Mouse (Mus musculus): ENCODE results near the gene Tnni2. TPM values are rescaled to one million over a fixed set of nuclear protein-coding genes. Genes with fewer than 3 reads are reported as not detected.

Gene Tnni2
- polyA plus RNA-seq, 1 experiment from 2014 or later = 46.1 TPM

DNA sequence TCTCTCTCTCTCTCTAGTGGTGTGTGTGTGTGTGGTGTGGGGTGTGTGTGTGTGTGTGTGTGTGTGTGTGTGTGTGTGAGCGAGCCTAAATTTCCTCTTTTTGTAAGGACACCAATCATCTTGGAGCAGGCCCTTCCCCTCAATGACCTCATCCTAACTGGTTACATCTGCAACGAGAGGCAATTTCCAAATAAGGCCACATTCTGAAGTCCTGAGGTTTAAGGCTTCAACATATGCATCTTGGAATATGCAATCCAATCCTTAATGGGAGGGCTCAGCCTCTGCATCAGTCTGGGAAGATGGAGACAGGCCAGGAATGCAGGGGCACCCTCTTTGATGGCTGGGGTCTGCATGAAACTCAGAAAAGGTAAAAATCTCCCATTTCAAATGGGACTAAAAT, 16.4 kb downstream of the Tnni2 start:
- peak overlapping the region; percentile 58 for H3K9ac ChIP-seq (ENCODE audit: low read depth, low read length)
- no peak for ATAC-seq (replicated peaks; ENCODE audit: insufficient number of reproducible peaks, low FRiP score, low TSS enrichment)
- H3K27ac ChIP-seq (ENCODE audit: low read depth, low read length) = peak overlapping the region; percentile 98
- H3K27me3 ChIP-seq (ENCODE audit: control insufficient read depth, insufficient read depth, low read length) = no peaks in the 10 kb centered on the region
- peaks cover 75% of the 10 kb centered on the region for H3K4me1 ChIP-seq (ENCODE audit: control insufficient read depth, insufficient read depth, low read length)
- 4% methylated on average over 2 of the region's 2 CpGs for WGBS (ENCODE audit: insufficient replicate concordance)
- H3K36me3 ChIP-seq (ENCODE audit: control insufficient read depth, insufficient read depth, low read length) = no peaks in the 10 kb centered on the region
- H3K9me3 ChIP-seq (replicated peaks; ENCODE audit: control insufficient read depth, low read length) = no peaks in the 10 kb centered on the region
- H3K4me2 ChIP-seq = no peak overlapping the region
- no peak overlapping the region for H3K4me3 ChIP-seq (ENCODE audit: low read depth, low read length)

DNA sequence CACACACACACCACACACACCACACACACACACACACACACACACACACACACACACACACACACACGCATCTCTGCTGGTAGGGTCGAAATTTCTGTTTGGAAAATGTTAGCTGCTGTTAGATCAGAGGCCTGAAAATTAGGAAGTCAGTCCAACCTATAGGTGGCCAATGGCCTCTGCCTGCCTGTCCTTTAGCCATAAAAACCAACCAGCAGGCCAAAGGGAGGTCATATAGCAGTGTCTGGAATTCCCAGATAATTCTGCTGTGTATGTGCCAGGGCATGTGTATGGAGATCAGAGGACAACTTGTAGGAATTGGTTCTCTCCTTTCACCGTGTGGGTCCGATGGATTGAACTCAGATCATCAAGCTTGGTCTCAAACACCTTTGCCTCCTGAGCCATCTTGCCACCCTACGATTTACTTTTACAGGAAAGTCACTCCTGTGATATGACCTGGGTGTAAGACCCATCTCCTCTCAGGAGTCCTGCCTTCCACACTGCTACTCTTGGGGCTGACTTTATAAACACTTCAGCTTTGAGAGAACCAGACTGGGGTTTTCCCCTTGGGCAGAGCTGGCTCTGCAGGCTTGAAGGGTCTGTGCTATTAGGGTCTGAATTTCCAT, 17.2 kb downstream of the Tnni2 start:
- H3K4me1 ChIP-seq (ENCODE audit: control insufficient read depth, insufficient read depth, low read length) = peaks cover 75% of the 10 kb centered on the region
- H3K9ac ChIP-seq (ENCODE audit: low read depth, low read length) = no peak overlapping the region; the same call in 1 of the 2 replicates
- peak overlapping the region; percentile 98 for H3K27ac ChIP-seq (ENCODE audit: low read depth, low read length)
- H3K4me3 ChIP-seq (ENCODE audit: low read depth, low read length) = no peak overlapping the region
- no peaks in the 10 kb centered on the region for H3K9me3 ChIP-seq (replicated peaks; ENCODE audit: control insufficient read depth, low read length)
- H3K27me3 ChIP-seq (ENCODE audit: control insufficient read depth, insufficient read depth, low read length) = no peaks in the 10 kb centered on the region
- WGBS (ENCODE audit: insufficient replicate concordance) = 55% methylated on average over 5 of the region's 5 CpGs
- no peak for ATAC-seq (replicated peaks; ENCODE audit: insufficient number of reproducible peaks, low FRiP score, low TSS enrichment)
- H3K36me3 ChIP-seq (ENCODE audit: control insufficient read depth, insufficient read depth, low read length) = no peaks in the 10 kb centered on the region
- H3K4me2 ChIP-seq = no peak overlapping the region

DNA sequence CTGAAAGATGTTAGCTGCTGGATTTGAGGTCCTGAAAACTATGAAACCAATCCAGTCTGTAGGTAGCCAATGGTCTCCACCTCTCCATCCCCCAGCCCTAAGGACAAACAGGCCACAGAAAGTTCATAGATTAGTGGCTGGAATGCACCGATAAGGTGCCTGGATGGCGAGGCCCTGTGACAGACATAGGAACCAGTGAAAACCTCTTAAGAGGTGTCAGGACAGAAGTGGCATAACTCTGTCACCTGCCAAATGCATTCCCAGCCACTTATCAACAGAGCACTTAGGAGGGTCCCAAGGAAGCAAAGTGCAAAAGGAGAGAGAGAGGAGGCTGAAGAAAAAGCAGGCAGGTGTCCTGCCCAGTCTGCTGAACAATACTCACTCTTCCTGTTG, 17.7 kb downstream of the Tnni2 start:
- no peak overlapping the region for H3K4me3 ChIP-seq (ENCODE audit: low read depth, low read length)
- H3K36me3 ChIP-seq (ENCODE audit: control insufficient read depth, insufficient read depth, low read length) = no peaks in the 10 kb centered on the region
- peak overlapping the region; percentile 98 for H3K27ac ChIP-seq (ENCODE audit: low read depth, low read length)
- no peak overlapping the region for H3K4me2 ChIP-seq
- peak; percentile 64 for ATAC-seq (replicated peaks; ENCODE audit: insufficient number of reproducible peaks, low FRiP score, low TSS enrichment)
- WGBS (ENCODE audit: insufficient replicate concordance) = 13% methylated on average over 2 of the region's 2 CpGs
- H3K27me3 ChIP-seq (ENCODE audit: control insufficient read depth, insufficient read depth, low read length) = no peaks in the 10 kb centered on the region
- peaks cover 72% of the 10 kb centered on the region for H3K4me1 ChIP-seq (ENCODE audit: control insufficient read depth, insufficient read depth, low read length)
- H3K9ac ChIP-seq (ENCODE audit: low read depth, low read length) = no peak overlapping the region; the same call in 1 of the 2 replicates
- no peaks in the 10 kb centered on the region for H3K9me3 ChIP-seq (replicated peaks; ENCODE audit: control insufficient read depth, low read length)

DNA sequence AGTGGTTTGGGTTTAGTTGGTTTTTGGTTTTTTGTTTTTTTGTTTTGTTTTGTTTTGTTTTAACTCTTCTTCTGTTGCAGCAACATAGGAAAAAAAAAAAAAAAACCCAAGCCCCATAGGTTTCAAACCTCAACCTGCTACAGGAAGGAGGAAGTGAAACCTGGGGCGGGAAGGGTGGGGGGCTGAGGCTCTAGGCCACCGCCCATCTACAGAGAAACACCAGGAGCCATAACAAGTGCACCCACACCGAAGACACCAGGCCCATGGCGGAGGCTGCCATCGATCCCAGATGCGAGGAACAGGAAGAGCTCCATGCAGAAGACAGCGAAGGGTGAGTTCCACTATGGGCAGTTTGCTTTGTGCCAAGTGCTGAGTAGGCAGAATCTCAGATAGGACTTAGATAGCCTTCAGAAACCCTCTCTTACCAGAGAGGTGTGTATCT, 19.0 kb downstream of the Tnni2 start, which contains the start of gene Lsp1:
Gene Lsp1 (plus strand): TSS at position 174 of the 442 bp plus-strand sequence.
- Histone ChIP-seq H3K9ac (ENCODE audit: low read depth, low read length) (peak within 1 kb of the TSS; percentile 34; the same call in 1 of the 2 replicates), H3K4me2 (no peak within 1 kb of the TSS)

DNA sequence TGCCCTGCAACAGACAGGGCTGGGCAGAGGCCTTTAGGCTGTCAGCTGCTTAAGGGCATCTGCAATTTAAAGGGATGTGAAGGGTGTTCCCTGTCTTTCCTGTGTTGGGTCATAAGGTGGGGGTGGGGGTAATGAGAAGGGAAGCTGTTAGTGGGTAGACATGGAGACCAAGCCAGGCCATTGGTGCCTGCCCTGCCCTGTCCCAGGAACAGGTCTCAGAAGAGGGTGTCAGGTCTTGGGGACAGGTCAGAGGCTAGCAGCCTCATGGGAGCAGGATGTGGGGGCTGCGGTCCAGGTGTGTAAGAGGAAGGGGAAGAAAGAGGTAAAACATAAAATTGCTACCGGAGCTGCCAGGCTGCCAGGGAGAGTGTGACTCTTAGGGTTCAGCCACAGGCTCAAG, 19.8 kb downstream of the Tnni2 start:
- no peak for ATAC-seq (replicated peaks; ENCODE audit: insufficient number of reproducible peaks, low FRiP score, low TSS enrichment)
- no peaks in the 10 kb centered on the region for H3K9me3 ChIP-seq (replicated peaks; ENCODE audit: control insufficient read depth, low read length)
- H3K27me3 ChIP-seq (ENCODE audit: control insufficient read depth, insufficient read depth, low read length) = no peaks in the 10 kb centered on the region
- no peak overlapping the region for H3K4me3 ChIP-seq (ENCODE audit: low read depth, low read length)
- no peak overlapping the region for H3K4me2 ChIP-seq
- no peak overlapping the region for H3K9ac ChIP-seq (ENCODE audit: low read depth, low read length)
- no peaks in the 10 kb centered on the region for H3K36me3 ChIP-seq (ENCODE audit: control insufficient read depth, insufficient read depth, low read length)
- H3K27ac ChIP-seq (ENCODE audit: low read depth, low read length) = 0 out of 2 replicates have a peak overlapping the region, but pooled peaks have one; percentile 10
- 79% methylated on average over 2 of the region's 2 CpGs for WGBS (ENCODE audit: insufficient replicate concordance)
- peaks cover 56% of the 10 kb centered on the region for H3K4me1 ChIP-seq (ENCODE audit: control insufficient read depth, insufficient read depth, low read length)

More for the DNA sequence above, 19.0 kb downstream of the Tnni2 start, which contains the start of gene Lsp1:
- WGBS (ENCODE audit: insufficient replicate concordance) = 92% methylated on average over 7 of the region's 7 CpGs
- H3K4me1 ChIP-seq (ENCODE audit: control insufficient read depth, insufficient read depth, low read length) = peaks cover 64% of the 10 kb centered on the region
- peak within 1 kb of the TSS; percentile 98 for H3K27ac ChIP-seq (ENCODE audit: low read depth, low read length)
- H3K36me3 ChIP-seq (ENCODE audit: control insufficient read depth, insufficient read depth, low read length) = no peaks in the 10 kb centered on the region
- no peak for ATAC-seq (replicated peaks; ENCODE audit: insufficient number of reproducible peaks, low FRiP score, low TSS enrichment)
- no peak within 1 kb of the TSS for H3K4me3 ChIP-seq (ENCODE audit: low read depth, low read length)
- H3K27me3 ChIP-seq (ENCODE audit: control insufficient read depth, insufficient read depth, low read length) = no peaks in the 10 kb centered on the region
- no peaks in the 10 kb centered on the region for H3K9me3 ChIP-seq (replicated peaks; ENCODE audit: control insufficient read depth, low read length)

DNA sequence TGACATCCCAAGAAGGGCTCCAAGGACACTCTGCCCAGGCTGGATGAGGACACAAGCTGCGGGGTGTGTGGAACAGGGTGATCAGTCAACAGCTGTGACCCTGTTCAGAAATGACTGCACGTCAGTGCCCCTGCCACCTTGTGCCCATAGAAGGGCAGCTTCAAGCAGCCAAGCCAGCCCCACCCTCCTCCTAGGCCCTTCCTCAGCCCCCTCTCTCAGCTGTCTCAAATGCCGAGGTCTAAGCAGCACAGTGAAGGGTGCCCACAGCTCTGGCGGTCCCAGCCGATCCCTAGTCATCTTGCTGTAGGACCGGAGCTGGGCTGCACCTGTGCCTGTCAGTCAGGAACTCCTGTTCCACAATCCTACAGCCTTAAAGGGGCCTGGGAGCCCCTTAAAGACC, 20.6 kb downstream of the Tnni2 start:
- ATAC-seq (replicated peaks; ENCODE audit: insufficient number of reproducible peaks, low FRiP score, low TSS enrichment) = no peak
- 0 out of 2 replicates have a peak overlapping the region, but pooled peaks have one; percentile 6 for H3K9ac ChIP-seq (ENCODE audit: low read depth, low read length)
- no peaks in the 10 kb centered on the region for H3K9me3 ChIP-seq (replicated peaks; ENCODE audit: control insufficient read depth, low read length)
- H3K4me1 ChIP-seq (ENCODE audit: control insufficient read depth, insufficient read depth, low read length) = peaks cover 50% of the 10 kb centered on the region
- H3K36me3 ChIP-seq (ENCODE audit: control insufficient read depth, insufficient read depth, low read length) = no peaks in the 10 kb centered on the region
- 84% methylated on average over 6 of the region's 6 CpGs for WGBS (ENCODE audit: insufficient replicate concordance)
- no peaks in the 10 kb centered on the region for H3K27me3 ChIP-seq (ENCODE audit: control insufficient read depth, insufficient read depth, low read length)
- H3K4me2 ChIP-seq = no peak overlapping the region
- no peak overlapping the region for H3K27ac ChIP-seq (ENCODE audit: low read depth, low read length)
- no peak overlapping the region for H3K4me3 ChIP-seq (ENCODE audit: low read depth, low read length)

DNA sequence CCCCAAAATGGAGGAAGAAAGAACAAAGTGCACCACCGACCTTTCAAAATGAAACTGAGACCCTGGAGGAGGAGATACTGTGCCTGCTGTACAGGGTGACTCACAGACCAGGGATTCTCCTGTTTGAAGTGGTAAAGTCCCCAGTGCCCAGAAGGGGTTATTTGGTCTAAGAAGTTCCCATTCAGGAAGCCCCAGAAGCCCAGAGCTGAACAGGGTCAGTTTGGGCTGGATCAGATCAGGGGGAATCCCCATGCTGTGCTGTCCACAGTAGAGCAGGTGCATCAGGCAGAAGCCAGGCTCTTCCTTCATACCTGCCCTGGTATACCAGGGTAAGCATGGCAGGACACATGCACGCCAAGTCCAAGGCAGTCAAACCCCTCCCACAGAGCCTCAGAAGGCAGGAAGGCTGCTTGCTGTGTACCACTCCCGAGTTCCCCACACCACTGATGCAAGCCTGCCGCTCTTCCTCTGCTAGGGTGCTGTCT, 21.0 kb downstream of the Tnni2 start:
- Histone ChIP-seq H3K4me1 (ENCODE audit: control insufficient read depth, insufficient read depth, low read length) (peaks cover 45% of the 10 kb centered on the region), H3K9ac (ENCODE audit: low read depth, low read length) (no peak overlapping the region; the same call in 1 of the 2 replicates), H3K4me2 (no peak overlapping the region), H3K9me3 (replicated peaks; ENCODE audit: control insufficient read depth, low read length) (no peaks in the 10 kb centered on the region), H3K27ac (ENCODE audit: low read depth, low read length) (no peak overlapping the region), H3K36me3 (ENCODE audit: control insufficient read depth, insufficient read depth, low read length) (no peaks in the 10 kb centered on the region), H3K4me3 (ENCODE audit: low read depth, low read length) (no peak overlapping the region), H3K27me3 (ENCODE audit: control insufficient read depth, insufficient read depth, low read length) (no peaks in the 10 kb centered on the region)
- ATAC-seq (replicated peaks; ENCODE audit: insufficient number of reproducible peaks, low FRiP score, low TSS enrichment) = no peak
- 73% methylated on average over 4 of the region's 4 CpGs for WGBS (ENCODE audit: insufficient replicate concordance)

DNA sequence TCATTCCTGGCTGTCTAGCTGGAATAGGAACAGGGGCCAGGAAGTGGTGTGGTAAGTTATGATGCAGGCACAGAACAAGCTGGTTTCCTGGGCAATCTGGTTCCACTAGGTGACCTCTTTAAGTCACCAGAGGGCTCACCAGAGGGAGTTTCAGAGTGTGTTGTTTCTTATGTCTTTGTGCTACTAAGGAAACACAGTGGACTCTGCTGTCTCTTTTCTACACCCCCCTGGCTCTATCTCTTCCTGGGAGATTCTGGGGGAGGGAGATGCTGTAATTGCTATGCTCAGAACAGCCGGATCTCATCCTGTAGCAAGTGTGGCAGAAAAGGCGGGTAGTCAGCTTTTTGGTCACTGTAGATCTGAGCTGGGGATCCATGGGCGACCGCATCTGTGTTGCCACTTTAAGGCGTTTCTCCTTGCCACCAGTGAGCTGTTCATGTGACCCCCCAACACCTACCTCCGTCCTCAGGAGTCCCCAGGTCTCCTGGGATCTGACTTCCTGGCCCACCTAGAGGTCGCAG, 28.6 kb downstream of the Tnni2 start:
- peaks cover 36% of the 10 kb centered on the region for H3K4me1 ChIP-seq (ENCODE audit: control insufficient read depth, insufficient read depth, low read length)
- no peaks in the 10 kb centered on the region for H3K9me3 ChIP-seq (replicated peaks; ENCODE audit: control insufficient read depth, low read length)
- H3K36me3 ChIP-seq (ENCODE audit: control insufficient read depth, insufficient read depth, low read length) = no peaks in the 10 kb centered on the region
- peak overlapping the region; percentile 86 for H3K27ac ChIP-seq (ENCODE audit: low read depth, low read length)
- 0 out of 2 replicates have a peak overlapping the region, but pooled peaks have one; percentile 2 for H3K9ac ChIP-seq (ENCODE audit: low read depth, low read length)
- no peak overlapping the region for H3K4me2 ChIP-seq
- H3K4me3 ChIP-seq (ENCODE audit: low read depth, low read length) = no peak overlapping the region
- WGBS (ENCODE audit: insufficient replicate concordance) = 69% methylated on average over 7 of the region's 7 CpGs
- no peak for ATAC-seq (replicated peaks; ENCODE audit: insufficient number of reproducible peaks, low FRiP score, low TSS enrichment)
- H3K27me3 ChIP-seq (ENCODE audit: control insufficient read depth, insufficient read depth, low read length) = no peaks in the 10 kb centered on the region
